Mouse (Mus musculus) ovary, postnatal 14 days (tissue): ENCODE results near the gene Scn1a.

Source experiments
- DNase-seq: peaks from one replicate; pipeline ENCODE4 v3.0.0; 2022; ENCODE audit warnings: low spot score

The Scn1a gene

DNA sequence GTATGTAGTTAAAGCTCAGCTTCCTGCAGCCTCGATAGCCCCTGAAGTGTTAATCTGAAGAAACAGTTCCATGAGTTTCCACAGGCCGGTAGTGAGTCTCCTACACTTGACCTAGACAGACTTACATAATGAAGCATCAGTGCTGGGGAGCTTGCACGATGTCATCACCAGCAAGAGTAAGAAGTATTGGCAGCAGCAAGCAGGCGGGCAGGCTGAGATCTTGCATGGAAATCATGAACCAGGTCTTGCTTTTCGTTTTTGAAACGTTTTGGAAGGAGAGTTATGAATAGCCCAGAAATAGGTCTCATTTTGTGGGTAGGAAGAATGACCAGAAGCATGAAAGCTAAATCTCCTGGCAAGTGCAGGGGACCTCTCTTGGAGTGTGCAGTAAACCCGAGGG is at the start of gene Scn1a:
Scn1a (minus strand) TSS at position 130 of the 400 bp plus-strand sequence.
- DNase-seq, result no peak

GRCm38 (mm10) chr2:66478395-66478794 is 37.8 kb upstream of the Scn1a start:
- no peak for DNase-seq

- DNase-seq, result no peak
Measured at GRCm38 (mm10) chr2:66473181-66473822, 32.7 kb upstream of the Scn1a start.

- no peak for DNase-seq
Measured at GRCm38 (mm10) chr2:66465484-66465883, 24.8 kb upstream of the Scn1a start.

DNA sequence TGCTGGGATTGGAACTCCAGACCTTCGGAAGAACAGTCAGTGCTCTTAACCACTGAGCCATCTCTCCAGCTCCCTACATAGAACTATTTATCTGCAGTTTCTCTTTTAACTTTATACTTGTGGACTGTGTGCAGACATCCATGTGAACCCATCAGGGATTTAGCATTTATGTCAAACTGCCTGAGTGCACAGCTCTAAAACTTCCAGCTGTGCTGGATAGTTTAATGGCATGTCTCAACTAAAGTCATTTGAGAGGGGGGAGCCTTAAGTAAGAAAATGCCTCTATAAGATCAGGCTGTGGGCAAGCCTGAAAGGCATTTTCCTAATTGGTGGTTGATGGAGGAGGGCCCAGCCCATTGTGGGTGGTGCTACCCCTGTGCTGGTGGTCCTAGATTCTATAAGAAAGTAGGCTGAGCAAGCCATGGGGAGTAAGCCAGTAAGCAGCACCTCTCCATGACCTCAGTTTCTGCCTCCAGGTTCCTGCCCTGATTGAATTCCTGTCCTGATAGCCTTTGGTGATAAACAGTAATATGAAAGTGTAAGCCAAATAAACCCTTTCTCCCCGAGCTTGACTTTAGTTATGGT is 24.3 kb upstream of the Scn1a start:
- no peak for DNase-seq

- DNase-seq, result no peak
Measured at GRCm38 (mm10) chr2:66463916-66464315, 23.3 kb upstream of the Scn1a start.

DNA sequence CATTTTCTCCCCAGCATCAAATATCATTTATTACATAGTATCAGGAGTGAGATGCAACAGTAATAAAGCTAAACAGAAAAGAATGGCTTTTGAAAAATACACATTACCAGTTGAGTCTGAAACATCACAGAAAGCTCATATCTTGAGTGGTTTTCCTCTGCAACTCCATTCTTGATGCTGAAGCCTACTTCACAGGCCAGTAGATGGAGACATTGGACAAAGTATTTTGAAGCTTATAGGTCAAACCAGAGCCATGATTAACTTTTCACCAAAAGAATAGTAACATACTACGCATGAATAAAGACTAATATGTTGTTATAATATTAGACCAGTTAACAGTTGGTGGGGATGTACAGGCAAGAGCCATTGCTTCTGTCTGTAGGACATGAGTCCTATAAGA is 21.8 kb upstream of the Scn1a start:
- no peak for DNase-seq

- no peak for DNase-seq
Measured at GRCm38 (mm10) chr2:66439764-66440471, 722 bp downstream of the Scn1a start.

DNA sequence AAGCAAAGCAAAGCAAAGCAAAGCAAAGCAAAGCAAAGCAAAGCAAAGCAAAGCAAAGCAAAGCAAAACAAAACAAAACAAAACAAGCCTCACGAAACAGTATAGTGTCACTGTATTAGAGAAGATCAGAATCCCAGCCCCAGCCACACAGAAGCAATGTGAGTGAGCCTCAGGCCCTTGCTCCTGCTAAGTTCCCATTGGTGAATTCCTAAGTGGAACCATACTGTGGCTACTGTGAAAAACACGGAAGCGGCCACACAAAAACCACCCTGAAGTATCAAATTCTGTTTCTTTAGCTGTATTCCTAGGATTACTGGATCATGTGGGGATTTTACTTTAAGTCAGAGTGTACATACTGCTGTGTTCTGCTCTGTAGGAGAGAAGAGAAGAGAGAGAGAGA is 4.4 kb downstream of the Scn1a start:
- no peak for DNase-seq

DNA sequence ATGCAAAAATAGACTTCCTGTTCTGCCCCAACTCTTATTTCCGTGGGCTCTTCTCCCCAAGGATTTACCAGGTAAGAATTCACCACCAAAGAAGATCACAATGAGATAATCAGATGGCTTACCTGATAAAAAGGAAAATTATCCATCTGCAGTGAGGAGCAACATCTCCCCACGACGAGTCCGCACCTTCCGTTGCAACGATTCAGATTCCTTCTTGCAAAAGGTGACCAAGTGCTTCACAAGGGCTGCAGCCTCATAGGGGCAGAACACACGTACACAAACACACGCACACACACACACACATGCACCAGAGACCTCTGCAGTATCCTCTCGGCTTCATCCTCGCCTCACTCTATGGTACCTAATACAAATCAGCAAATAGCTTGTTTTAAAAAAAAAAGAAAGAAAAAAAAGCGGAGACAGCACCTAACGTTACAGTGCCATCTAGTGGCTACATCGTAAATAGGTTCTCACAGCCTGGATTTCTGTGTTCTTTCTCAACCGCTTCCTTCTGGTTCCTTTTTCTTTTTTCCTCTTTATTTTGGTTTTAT is 30.8 kb downstream of the Scn1a start:
- DNase-seq, result peak; percentile 25

- peak; percentile 2 for DNase-seq
Measured at GRCm38 (mm10) chr2:66408899-66409739, 31.5 kb downstream of the Scn1a start.

DNA sequence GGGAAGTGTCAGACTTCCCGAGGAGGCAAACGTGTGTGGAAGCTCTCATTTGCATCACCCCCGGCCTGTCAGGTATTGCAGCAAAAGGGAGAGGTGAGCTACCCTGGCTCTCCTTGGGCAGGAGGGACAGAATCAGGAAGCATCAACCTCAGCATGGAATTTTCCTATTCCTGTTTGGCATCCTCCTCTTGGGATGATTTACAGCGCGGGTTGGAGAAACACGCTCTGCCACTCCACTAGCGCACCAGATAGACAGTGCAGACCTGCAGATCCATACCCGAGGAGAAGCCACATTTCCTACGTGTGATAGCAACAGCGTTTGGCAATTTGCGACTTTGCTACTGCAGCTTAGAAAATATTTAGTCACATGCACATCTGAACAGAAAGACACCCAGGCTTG is 32.2 kb downstream of the Scn1a start:
- DNase-seq, result no peak

- DNase-seq, result no peak
Measured at GRCm38 (mm10) chr2:66392586-66392985, 48.1 kb downstream of the Scn1a start.

GRCm38 (mm10) chr2:66367957-66368356 is 72.7 kb downstream of the Scn1a start:
- DNase-seq, result no peak

DNA sequence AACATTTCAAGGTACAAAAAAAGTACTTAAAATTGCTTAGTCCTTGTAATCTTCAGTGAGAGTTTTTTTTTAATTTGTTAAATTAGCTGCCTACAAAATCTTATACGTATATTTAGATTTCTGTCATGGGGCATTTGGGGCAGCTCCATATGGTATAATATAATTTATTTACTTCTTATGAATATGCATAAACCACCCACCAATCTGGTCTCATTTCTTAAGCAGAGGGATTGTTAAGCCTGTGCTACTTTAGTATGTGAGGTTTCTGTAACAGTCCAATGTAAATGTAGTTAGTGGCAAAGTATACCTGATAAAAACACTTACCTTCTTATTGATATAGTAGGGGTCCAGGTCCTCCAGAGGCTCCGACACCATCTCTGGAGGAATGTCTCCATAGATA is 90.0 kb downstream of the Scn1a start:
- DNase-seq, result no peak

- no peak for DNase-seq
Measured at GRCm38 (mm10) chr2:66346622-66347021, 94.0 kb downstream of the Scn1a start.

GRCm38 (mm10) chr2:66346181-66346580 is 94.5 kb downstream of the Scn1a start:
- DNase-seq, result no peak

DNA sequence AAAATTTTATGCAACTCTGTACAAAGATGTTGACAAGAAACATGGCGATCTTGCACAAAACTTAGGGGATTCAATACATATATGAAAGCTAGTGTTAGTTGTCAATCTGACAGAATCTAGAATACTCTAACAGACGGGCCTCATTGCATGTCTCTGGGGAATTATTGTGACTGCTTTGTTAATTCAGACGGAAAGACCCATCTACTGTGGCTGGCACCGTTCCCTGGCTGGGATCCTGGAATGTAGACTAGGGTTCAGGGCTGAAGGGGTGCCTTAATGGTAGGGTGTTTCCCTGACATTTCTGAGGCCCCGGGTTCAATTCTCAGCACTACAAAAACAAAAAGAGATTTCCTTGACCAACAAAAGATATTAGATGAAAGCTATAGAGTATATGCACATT is 103.2 kb downstream of the Scn1a start:
- DNase-seq, result no peak

- no peak for DNase-seq
Measured at GRCm38 (mm10) chr2:66336396-66336795, 104.2 kb downstream of the Scn1a start.

GRCm38 (mm10) chr2:66272551-66272950 is 168.1 kb downstream of the Scn1a start:
- no peak for DNase-seq

- DNase-seq, result peak; percentile 93
Measured at GRCm38 (mm10) chr2:66256220-66257131, 184.2 kb downstream of the Scn1a start, which contains the start of gene Ttc21b. Gene Ttc21b, minus strand, starts transcription at chr2:66256617.
